Mouse (Mus musculus): ENCODE results near the gene Tbc1d2. TPM values are rescaled to one million over a fixed set of nuclear protein-coding genes. Genes with fewer than 3 reads are reported as not detected.

Gene Tbc1d2
- polyA plus RNA-seq, 1 experiment from 2014 or later, result 3.1 TPM

- no peaks in the 10 kb centered on the region for H3K9me3 ChIP-seq (replicated peaks; ENCODE audit: control insufficient read depth, low read length)
- H3K27me3 ChIP-seq (ENCODE audit: control insufficient read depth, insufficient read depth, low read length), result no peaks in the 10 kb centered on the region
- H3K27ac ChIP-seq (ENCODE audit: low read length), result no peak overlapping the region
- ATAC-seq (ENCODE audit: insufficient read depth, low FRiP score), result no peak
- no peak overlapping the region for H3K9ac ChIP-seq (ENCODE audit: low read length)
- no peak overlapping the region for H3K4me2 ChIP-seq (ENCODE audit: low read depth, low read length)
- no peak overlapping the region for H3K4me3 ChIP-seq (replicated peaks; ENCODE audit: low read length)
- 73% methylated on average over 11 of the region's 11 CpGs for WGBS
- H3K4me1 ChIP-seq (ENCODE audit: control insufficient read depth, insufficient read depth, low read length), result no peaks in the 10 kb centered on the region
- H3K36me3 ChIP-seq (ENCODE audit: control insufficient read depth, insufficient read depth, low read length), result no peaks in the 10 kb centered on the region
These were observed 25.3 kb upstream of the Tbc1d2 start for GRCm38 (mm10) chr4:46675272-46675785.

GRCm38 (mm10) chr4:46668620-46669019 lies 18.6 kb upstream of the Tbc1d2 start:
- no peaks in the 10 kb centered on the region for H3K36me3 ChIP-seq (ENCODE audit: control insufficient read depth, insufficient read depth, low read length)
- H3K27ac ChIP-seq (ENCODE audit: low read length), result no peak overlapping the region
- H3K9ac ChIP-seq (ENCODE audit: low read length), result no peak overlapping the region
- H3K27me3 ChIP-seq (ENCODE audit: control insufficient read depth, insufficient read depth, low read length), result no peaks in the 10 kb centered on the region
- no peak overlapping the region for H3K4me2 ChIP-seq (ENCODE audit: low read depth, low read length)
- peaks cover 8% of the 10 kb centered on the region for H3K4me1 ChIP-seq (ENCODE audit: control insufficient read depth, insufficient read depth, low read length)
- no peak overlapping the region for H3K4me3 ChIP-seq (replicated peaks; ENCODE audit: low read length)
- ATAC-seq (ENCODE audit: insufficient read depth, low FRiP score), result no peak
- 66% methylated on average over 11 of the region's 11 CpGs for WGBS
- H3K9me3 ChIP-seq (replicated peaks; ENCODE audit: control insufficient read depth, low read length), result no peaks in the 10 kb centered on the region

- H3K9ac ChIP-seq (ENCODE audit: low read length), result no peak overlapping the region
- H3K9me3 ChIP-seq (replicated peaks; ENCODE audit: control insufficient read depth, low read length), result no peaks in the 10 kb centered on the region
- no peaks in the 10 kb centered on the region for H3K36me3 ChIP-seq (ENCODE audit: control insufficient read depth, insufficient read depth, low read length)
- H3K4me2 ChIP-seq (ENCODE audit: low read depth, low read length), result no peak overlapping the region
- H3K4me1 ChIP-seq (ENCODE audit: control insufficient read depth, insufficient read depth, low read length), result peaks cover 8% of the 10 kb centered on the region
- H3K27me3 ChIP-seq (ENCODE audit: control insufficient read depth, insufficient read depth, low read length), result no peaks in the 10 kb centered on the region
- H3K4me3 ChIP-seq (replicated peaks; ENCODE audit: low read length), result no peak overlapping the region
- WGBS, result 68% methylated on average over 5 of the region's 5 CpGs
- no peak overlapping the region for H3K27ac ChIP-seq (ENCODE audit: low read length)
- no peak for ATAC-seq (ENCODE audit: insufficient read depth, low FRiP score)
These were observed 16.4 kb upstream of the Tbc1d2 start for GRCm38 (mm10) chr4:46666420-46666819.

GRCm38 (mm10) chr4:46665371-46665774 lies 15.4 kb upstream of the Tbc1d2 start:
- H3K4me2 ChIP-seq (ENCODE audit: low read depth, low read length), result peak overlapping the region; percentile 84; the same call in 1 of the 2 replicates
- no peak overlapping the region for H3K27ac ChIP-seq (ENCODE audit: low read length)
- H3K4me1 ChIP-seq (ENCODE audit: control insufficient read depth, insufficient read depth, low read length), result peaks cover 8% of the 10 kb centered on the region
- no peaks in the 10 kb centered on the region for H3K36me3 ChIP-seq (ENCODE audit: control insufficient read depth, insufficient read depth, low read length)
- 5% methylated on average over 6 of the region's 8 CpGs for WGBS
- no peak overlapping the region for H3K4me3 ChIP-seq (replicated peaks; ENCODE audit: low read length)
- H3K9ac ChIP-seq (ENCODE audit: low read length), result no peak overlapping the region
- no peak for ATAC-seq (ENCODE audit: insufficient read depth, low FRiP score)
- no peaks in the 10 kb centered on the region for H3K9me3 ChIP-seq (replicated peaks; ENCODE audit: control insufficient read depth, low read length)
- no peaks in the 10 kb centered on the region for H3K27me3 ChIP-seq (ENCODE audit: control insufficient read depth, insufficient read depth, low read length)

DNA sequence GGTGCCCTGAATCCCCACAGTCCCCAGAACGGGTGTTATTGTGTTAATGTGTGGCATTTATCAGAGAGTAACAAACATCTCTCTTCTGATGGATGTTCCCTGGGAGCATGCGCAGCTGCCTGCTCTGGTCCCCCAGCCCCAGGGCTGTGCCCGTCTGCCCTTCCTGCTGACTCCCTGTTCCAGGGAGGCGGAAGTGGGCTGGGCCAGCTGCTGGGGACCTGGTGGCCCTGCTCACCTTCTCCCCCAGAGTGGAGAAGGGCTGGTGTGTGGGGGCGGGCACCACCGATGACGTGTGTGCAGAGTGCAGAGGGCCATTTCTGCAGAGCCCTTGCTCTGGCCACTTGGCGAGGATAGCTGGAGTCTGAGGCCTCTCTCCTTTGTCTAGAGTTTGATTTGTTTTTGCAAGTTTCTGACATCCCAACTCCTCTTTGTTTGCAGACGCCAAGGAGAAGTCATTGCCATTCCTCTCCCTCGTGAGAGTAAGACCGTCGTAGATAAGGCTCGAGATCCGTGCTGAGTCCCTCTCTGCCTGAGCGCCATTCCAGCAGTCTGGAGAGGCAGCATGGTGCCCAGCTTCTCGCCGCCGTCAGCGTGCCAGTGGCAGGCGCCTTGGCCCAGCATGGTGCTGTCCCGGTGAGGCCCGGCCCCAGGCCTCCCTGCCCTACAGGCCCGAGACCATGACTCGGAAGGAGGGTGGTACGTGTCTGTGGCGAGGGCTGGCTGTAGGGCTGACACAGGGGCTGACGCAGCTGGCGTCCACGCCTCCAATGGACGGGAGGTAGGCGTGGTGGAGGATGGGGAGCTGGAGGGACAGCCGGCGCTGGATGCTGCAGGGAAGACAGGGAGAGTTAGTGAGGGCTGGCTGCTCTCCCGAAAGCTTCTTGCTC lies 14.4 kb upstream of the Tbc1d2 start:
- Histone ChIP-seq H3K4me3 (replicated peaks; ENCODE audit: low read length) (peak overlapping the region; percentile 51), H3K4me1 (ENCODE audit: control insufficient read depth, insufficient read depth, low read length) (peaks cover 8% of the 10 kb centered on the region), H3K36me3 (ENCODE audit: control insufficient read depth, insufficient read depth, low read length) (no peaks in the 10 kb centered on the region), H3K9ac (ENCODE audit: low read length) (peak overlapping the region; percentile 80), H3K9me3 (replicated peaks; ENCODE audit: control insufficient read depth, low read length) (no peaks in the 10 kb centered on the region), H3K4me2 (ENCODE audit: low read depth, low read length) (peak overlapping the region; percentile 84), H3K27me3 (ENCODE audit: control insufficient read depth, insufficient read depth, low read length) (no peaks in the 10 kb centered on the region), H3K27ac (ENCODE audit: low read length) (peak overlapping the region; percentile 70)
- WGBS, result 4% methylated on average over 34 of the region's 34 CpGs
- peak; percentile 89 for ATAC-seq (ENCODE audit: insufficient read depth, low FRiP score)

GRCm38 (mm10) chr4:46661433-46661832 lies 11.4 kb upstream of the Tbc1d2 start:
- Histone ChIP-seq H3K27me3 (ENCODE audit: control insufficient read depth, insufficient read depth, low read length) (no peaks in the 10 kb centered on the region), H3K4me1 (ENCODE audit: control insufficient read depth, insufficient read depth, low read length) (peaks cover 8% of the 10 kb centered on the region), H3K9ac (ENCODE audit: low read length) (no peak overlapping the region), H3K9me3 (replicated peaks; ENCODE audit: control insufficient read depth, low read length) (no peaks in the 10 kb centered on the region), H3K4me3 (replicated peaks; ENCODE audit: low read length) (no peak overlapping the region), H3K36me3 (ENCODE audit: control insufficient read depth, insufficient read depth, low read length) (no peaks in the 10 kb centered on the region), H3K4me2 (ENCODE audit: low read depth, low read length) (no peak overlapping the region), H3K27ac (ENCODE audit: low read length) (no peak overlapping the region)
- ATAC-seq (ENCODE audit: insufficient read depth, low FRiP score), result no peak
- 72% methylated on average over 9 of the region's 9 CpGs for WGBS

DNA sequence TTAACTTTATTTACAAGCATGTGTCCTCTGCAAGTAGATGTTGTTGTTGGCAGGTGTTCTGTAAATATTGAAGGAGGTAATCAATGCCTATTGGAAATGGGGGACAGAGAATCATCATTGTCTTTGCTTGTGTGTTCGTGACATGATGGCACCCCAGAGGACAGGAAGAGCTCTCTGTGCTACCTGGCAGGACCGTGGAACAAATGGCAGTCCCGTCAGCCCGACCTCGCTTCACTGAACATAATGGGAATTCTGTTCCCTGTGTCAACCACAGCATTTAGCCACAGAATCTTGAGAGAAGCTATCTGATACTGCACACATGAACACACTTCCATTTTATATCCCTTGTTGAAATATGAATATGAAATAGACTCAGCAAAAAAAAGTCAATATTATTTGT lies 8.9 kb upstream of the Tbc1d2 start:
- Histone ChIP-seq H3K27me3 (ENCODE audit: control insufficient read depth, insufficient read depth, low read length) (no peaks in the 10 kb centered on the region), H3K4me3 (replicated peaks; ENCODE audit: low read length) (no peak overlapping the region), H3K9me3 (replicated peaks; ENCODE audit: control insufficient read depth, low read length) (no peaks in the 10 kb centered on the region), H3K27ac (ENCODE audit: low read length) (no peak overlapping the region), H3K9ac (ENCODE audit: low read length) (no peak overlapping the region), H3K4me1 (ENCODE audit: control insufficient read depth, insufficient read depth, low read length) (0 out of 2 replicates have a peak, but pooled peaks cover under 1% of the 10 kb centered on the region), H3K36me3 (ENCODE audit: control insufficient read depth, insufficient read depth, low read length) (no peaks in the 10 kb centered on the region), H3K4me2 (ENCODE audit: low read depth, low read length) (no peak overlapping the region)
- WGBS, result 69% methylated on average over 5 of the region's 5 CpGs
- no peak for ATAC-seq (ENCODE audit: insufficient read depth, low FRiP score)

DNA sequence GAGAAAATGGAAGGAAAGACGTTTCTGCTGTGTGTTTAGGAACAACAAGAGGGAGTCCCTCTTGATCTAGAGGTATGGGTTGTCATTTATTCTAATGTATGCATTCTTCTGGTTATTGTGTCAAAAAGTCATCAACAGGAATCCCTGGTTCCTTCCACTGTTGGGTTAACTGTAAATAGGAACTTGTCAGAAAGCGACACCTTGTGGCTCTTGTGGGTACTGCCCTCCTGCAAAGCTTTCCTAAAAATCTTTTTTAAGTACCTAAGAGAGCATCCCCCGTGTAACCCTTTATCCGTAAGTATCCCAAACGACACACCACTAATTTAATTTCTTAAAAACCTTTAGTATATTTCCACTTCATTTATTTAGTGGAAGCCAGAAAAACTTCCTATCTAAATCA lies 7.1 kb upstream of the Tbc1d2 start:
- no peak for ATAC-seq (ENCODE audit: insufficient read depth, low FRiP score)
- H3K9ac ChIP-seq (ENCODE audit: low read length), result no peak overlapping the region
- no peaks in the 10 kb centered on the region for H3K36me3 ChIP-seq (ENCODE audit: control insufficient read depth, insufficient read depth, low read length)
- H3K9me3 ChIP-seq (replicated peaks; ENCODE audit: control insufficient read depth, low read length), result no peaks in the 10 kb centered on the region
- WGBS, result 8% methylated on average over 5 of the region's 5 CpGs
- no peaks in the 10 kb centered on the region for H3K4me1 ChIP-seq (ENCODE audit: control insufficient read depth, insufficient read depth, low read length)
- no peak overlapping the region for H3K27ac ChIP-seq (ENCODE audit: low read length)
- H3K4me3 ChIP-seq (replicated peaks; ENCODE audit: low read length), result no peak overlapping the region
- H3K27me3 ChIP-seq (ENCODE audit: control insufficient read depth, insufficient read depth, low read length), result 0 out of 2 replicates have a peak, but pooled peaks cover 2% of the 10 kb centered on the region
- no peak overlapping the region for H3K4me2 ChIP-seq (ENCODE audit: low read depth, low read length)

GRCm38 (mm10) chr4:46655956-46656355 lies 5.9 kb upstream of the Tbc1d2 start:
- Histone ChIP-seq H3K9me3 (replicated peaks; ENCODE audit: control insufficient read depth, low read length) (no peaks in the 10 kb centered on the region), H3K27me3 (ENCODE audit: control insufficient read depth, insufficient read depth, low read length) (peaks cover 6% of the 10 kb centered on the region; the same call in 1 of the 2 replicates), H3K36me3 (ENCODE audit: control insufficient read depth, insufficient read depth, low read length) (no peaks in the 10 kb centered on the region), H3K9ac (ENCODE audit: low read length) (no peak overlapping the region), H3K4me1 (ENCODE audit: control insufficient read depth, insufficient read depth, low read length) (no peaks in the 10 kb centered on the region), H3K4me2 (ENCODE audit: low read depth, low read length) (no peak overlapping the region), H3K27ac (ENCODE audit: low read length) (no peak overlapping the region), H3K4me3 (replicated peaks; ENCODE audit: low read length) (no peak overlapping the region)
- 60% methylated on average over 2 of the region's 2 CpGs for WGBS
- ATAC-seq (ENCODE audit: insufficient read depth, low FRiP score), result no peak

Measured in stomach, embryonic 16.5 days (tissue).